Mouse (Mus musculus) induced T-regulatory cell, adult 2 months (primary cell): ENCODE measurements at regions not wholly inside any gene's neighbourhood (a gene's known extent, or its start where the extent isn't known, plus 50 kb on each side); places are given as distances from the start of the nearest gene placed in this dataset.
"Not testable (repeated sequence)": the region's sequence is repeated elsewhere in the genome, so short reads cannot be mapped to it uniquely, and the experiment has no call there.

Experiments used
- DNase-seq: peaks from one replicate; pipeline ENCODE4 v3.0.0-alpha.2; 2012; ENCODE audit warnings: low read depth

DNA sequence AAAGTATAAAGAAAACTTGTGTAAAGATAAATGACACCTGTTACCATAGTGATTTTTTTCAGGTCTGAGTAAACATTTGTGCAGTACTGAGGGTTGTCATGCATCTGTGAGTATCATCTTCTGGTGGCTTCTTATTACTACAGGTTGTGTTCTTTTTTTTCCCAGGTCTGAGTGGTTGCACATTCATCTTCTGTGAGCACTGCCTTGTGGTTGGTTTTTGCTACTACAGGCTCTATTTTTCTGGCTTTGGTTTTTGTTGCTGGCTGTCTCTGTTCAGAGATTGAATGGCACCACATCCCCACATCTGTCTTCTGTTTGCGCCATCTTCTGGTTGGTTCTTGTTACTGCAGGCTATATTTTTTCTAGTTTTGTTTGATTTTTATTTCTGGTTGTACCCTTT lies 81.8 kb upstream of the Gvin1 start:
- not testable (repeated sequence) for DNase-seq

- not testable (repeated sequence) for DNase-seq
Observed at GRCm38 (mm10) chr7:106284841-106285240, 69.7 kb upstream of the Gvin1 start.

DNA sequence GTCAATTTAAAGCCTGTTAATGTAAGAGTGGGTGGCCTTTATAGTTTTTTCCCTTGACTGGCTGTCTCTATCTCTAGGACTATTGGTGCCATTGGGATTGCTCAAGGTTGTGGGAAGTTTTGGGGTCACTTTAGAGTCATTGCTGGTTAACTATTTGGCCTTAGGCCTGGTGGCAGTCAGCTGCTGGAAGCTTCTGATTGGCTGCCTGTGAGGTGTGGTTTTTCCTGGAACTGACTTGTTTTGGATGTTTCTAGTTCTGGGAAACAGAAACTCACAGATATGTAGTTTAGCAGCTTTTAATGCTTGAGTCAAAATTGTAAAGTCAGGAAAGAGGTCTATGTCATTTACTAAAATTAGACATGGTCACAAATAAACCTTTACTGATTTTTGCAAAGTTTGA lies 64.8 kb upstream of the Gvin1 start:
- DNase-seq, result not testable (repeated sequence)

DNA sequence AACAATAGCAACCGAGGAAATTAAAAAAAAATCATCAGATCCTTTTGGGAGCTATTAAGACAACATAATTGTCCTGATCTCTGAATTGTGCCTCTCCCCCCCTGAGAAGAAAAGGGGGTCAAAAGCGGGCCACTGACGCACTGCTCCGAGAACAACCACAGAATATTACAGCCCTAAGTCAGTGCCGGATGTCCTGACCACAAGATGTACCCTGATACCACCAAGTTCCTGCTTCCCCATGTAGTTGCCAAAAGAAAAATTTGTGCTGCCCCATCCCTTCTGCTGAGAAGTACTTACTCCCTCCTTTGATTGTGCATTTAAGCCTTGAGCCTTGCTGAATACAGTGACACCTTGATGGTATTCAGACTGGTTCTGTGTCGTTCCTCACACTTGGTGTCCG lies 55.8 kb upstream of the Gvin1 start:
- DNase-seq, result peak; percentile 70
